Mouse (Mus musculus) cerebellum, postnatal 36 days (tissue): ENCODE results near the gene Slc22a23.
A peak's percentile ranks its signal among the peaks of the same experiment; 100 is the strongest.

Experiments
- DNase-seq, 2 experiments: peaks; one replicate each; pipeline ENCODE4 v3.0.0; 2021 to 2022; ENCODE audit warnings: mixed read lengths in 2 of 2

Slc22a23 gene

DNA sequence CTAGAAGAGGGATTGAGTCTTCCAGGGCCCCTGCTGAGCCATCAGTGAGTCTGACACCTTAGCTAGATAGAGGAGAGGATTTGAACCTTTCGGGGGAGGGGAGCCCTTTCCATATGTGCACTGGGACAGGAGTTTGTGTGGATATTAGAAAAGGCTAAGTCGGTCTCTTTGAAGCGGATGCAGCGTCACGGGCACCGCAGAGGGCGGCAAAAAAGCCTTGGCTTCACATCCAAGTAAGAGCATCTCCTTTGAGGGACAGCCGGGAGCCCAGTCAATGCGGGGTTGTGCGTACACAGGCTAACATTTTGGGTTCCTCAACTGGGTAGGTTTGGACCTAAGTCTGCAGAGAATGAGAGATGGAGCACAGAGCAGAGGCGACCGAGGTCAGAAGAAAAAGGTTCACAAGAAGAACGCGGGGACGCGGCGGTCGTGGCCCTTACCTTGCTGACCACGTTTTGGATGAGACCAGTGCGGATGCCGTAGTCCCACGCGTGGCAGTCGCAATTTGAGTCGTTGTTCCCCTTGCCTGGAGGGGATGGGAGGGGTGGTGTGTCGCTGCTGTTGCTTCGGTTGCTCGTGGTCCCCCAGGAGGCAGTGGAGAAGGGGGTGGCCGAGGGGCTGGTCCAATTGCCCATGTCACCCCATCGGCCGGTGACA lies 1.1 kb downstream of the Slc22a23 start:
- DNase-seq: peak; percentile 32 to 56

DNA sequence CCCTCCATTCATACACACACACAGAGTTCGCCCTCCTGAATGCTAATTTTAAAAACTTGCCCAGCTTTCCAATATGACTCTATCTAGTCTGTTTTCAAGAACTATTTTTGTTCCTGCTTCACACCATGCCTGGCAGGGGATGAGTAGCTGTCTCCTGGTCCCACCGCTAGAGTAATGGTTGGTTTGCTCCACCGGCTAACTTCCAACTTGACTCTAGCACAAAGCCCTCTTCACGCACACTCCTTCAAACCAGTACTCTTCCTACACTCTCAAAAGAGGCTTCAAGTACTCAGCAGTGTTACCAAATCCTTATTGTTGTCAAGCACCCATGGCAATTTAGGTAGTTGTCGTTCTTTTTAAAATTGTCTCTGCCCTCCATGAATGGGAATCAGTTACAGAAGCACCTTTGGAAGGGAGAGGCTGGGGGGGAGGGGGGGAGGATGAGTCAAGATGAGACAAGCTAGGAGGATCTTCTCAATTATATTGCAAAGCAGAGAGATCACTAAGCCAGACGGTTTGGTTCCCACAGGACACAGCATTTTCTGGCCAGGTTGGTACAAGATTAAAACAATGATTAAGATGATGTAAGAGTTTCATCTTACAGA lies 2.6 kb downstream of the Slc22a23 start:
- DNase-seq: no peak

DNA sequence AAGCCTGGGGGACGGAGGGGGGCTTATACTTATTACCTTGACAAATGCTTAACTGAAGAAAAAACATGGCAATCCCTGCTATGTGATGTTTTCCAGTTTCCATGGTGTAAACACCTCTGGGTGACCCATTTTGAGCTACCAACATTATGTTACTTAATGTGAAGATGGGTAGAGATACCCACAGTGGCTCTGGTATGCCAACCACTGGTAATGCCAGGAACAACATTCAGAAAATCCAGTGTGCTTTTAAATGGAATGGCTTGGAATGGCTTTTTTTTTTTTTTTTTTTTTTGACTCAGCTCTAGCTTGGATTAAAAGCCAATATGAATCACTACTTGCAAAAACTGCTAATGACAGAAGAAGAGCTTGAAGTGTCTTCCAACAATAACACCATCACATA lies 8.1 kb downstream of the Slc22a23 start:
- DNase-seq: no peak

DNA sequence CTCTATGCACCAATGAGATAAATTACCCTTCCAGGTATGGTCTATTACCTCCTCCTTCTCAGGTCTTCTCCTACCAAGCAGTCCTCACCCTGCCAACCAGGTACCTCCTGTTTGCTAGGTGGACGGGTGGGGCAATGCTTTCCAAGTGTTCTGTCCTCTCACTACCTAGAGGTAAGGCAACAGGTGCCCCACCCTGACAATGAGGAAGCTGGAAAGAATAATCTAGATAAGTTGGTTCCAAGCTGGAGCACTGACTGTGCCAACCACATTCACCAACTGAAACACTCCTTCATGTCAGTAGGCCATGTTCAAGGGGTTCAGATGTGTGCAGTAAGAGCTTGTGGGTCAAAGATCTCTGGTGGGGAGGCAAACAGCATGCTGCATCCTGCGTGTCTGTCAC lies 10.1 kb downstream of the Slc22a23 start:
- no peak for DNase-seq

DNA sequence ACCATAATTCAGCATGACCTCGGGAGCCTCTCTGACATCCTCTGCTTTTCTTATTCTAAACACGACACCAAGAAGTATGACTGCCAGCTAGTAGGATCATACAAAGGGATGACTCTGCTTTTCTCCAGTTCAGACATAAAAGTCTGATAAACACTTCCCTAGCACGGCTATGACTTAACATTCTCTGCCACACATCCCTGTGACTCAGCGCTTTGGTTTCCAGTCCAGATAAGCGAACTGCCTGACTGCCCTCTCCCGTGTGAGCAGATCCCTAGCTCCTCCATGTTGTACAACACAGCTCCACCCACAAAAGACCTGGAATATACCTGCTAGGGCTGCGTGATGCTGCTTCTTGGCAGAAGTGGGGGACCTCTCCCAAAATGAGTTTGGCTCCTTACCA lies 12.2 kb downstream of the Slc22a23 start:
- no peak for DNase-seq

DNA sequence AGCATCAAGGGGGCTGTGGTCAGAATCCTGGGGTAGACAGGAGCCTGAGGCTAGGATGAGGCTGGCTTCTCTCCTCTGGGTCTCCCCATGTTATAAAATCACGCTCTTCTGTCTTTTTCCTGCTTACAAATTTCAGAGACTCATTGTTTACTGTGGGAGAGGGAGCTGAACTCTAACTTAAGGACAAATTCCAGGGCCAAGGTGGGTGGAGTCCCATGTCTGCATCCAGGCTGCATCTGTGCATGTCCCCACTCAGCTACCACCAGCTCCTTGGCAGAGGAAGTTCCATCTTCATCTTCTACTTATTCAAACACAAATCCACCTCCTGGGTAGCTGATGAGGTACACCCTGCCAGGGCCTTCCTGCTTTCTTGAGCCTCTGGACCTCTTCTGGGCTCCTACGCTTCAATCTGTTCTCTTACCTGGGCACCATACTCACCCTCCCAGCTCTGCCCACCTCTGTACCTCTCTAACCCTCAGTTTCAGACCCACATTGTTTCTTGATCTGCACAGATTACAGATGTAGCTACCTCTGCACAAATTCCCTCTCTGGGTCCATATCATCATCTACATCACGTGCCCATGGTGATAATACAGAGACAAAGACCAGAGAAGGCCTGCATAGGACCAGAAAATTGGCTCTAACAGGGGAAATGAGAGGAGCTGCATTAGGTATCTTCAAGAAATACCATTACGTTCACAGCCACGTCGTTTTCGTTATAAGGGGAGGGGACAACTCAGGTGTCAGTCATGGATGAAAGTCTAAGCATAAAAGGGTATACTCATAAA lies 13.4 kb downstream of the Slc22a23 start:
- DNase-seq: no peak

DNA sequence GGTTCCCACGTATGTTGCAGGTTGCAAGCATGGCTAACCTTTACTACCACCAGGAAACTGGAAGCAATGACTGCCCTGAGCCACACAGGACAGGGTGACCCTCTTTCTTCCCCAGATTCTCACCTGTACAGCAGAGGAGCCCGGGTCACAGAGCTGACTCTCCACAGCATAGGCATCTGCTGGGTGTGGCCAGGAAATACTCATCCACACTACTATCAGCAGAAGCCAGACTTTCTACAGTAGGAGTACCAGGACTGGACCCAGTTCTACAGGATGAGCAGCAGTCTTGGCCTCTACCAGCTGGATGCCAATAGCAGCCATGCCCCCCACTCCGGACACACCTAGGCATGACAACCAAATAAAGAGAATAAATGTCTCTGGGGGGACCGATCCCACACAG lies 15.4 kb downstream of the Slc22a23 start:
- no peak for DNase-seq

DNA sequence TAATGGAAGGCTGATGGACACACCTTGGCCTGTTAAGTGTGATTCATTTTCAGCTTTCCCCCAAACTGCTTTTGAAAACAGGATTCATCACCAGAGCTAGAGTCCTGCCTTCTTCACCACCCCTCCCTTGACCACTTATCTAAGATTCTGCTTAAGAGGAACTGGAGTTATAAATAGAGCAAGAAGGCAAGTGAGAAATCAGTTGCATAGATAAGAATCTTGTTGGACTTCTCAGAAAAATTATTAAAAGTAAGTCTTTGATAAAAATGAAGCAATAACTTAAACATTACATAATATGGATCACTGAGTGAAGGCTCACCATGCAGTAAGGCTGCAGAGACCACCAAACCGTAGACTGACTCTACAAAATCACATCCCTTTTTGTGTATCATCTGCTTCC lies 18.0 kb downstream of the Slc22a23 start:
- DNase-seq: no peak

DNA sequence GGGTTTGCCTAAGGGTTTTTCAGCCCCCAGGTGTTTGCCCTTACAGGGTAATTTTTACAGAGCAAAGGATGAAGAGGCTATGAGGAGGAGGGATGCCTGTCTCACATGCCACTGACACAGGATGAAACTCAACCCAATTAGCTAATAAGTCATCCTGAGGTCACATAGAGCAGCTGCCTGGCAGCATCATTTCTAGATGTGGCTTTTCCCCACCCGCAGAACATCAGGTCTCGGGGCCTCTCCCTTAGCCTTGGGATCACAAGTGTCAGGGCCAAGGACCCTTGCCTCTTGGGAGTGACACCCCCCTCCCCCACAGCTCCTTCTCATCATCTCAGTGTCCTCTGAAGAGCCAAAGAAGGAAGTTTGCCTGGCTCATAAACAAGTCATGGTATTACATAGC lies 21.6 kb downstream of the Slc22a23 start:
- no peak for DNase-seq

DNA sequence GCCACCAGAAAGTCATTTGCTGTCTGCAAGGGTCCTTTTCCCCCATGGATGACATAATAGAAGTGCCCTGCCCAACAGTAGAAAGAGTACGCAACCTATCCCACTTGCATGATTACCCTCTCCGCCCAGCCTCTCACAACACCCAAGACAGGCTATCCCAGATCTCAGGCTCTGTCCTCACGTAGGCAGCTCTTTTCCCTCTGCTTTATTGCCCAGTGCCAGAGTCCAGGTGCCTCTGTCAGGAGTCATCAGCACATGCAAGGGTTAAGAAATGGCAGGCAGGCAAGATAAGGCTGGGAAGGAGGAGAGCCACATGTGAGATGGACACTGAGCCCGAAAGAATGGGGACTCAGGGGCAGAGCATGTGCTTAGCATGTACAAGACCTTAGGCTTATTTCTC lies 24.5 kb downstream of the Slc22a23 start:
- no peak for DNase-seq

DNA sequence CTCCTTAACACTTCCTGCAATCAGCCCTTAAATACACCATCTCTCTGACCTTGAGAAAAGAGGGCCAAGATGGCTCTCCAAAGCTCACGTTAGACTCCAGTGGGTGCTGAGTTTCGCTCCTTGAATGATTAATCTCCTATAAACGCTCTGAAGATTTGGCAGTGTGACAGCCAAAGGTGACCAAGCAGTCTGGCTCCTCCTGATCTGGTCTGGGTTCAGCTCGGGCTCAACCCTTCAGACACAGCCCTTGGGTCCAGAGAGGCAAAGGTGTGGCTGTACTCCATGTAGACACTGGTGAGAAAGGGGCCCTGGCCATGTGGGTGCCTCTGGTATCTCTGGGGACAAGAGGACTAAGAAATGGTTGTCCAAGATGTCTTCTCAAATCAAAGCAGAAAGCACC lies 27.9 kb downstream of the Slc22a23 start:
- no peak for DNase-seq

DNA sequence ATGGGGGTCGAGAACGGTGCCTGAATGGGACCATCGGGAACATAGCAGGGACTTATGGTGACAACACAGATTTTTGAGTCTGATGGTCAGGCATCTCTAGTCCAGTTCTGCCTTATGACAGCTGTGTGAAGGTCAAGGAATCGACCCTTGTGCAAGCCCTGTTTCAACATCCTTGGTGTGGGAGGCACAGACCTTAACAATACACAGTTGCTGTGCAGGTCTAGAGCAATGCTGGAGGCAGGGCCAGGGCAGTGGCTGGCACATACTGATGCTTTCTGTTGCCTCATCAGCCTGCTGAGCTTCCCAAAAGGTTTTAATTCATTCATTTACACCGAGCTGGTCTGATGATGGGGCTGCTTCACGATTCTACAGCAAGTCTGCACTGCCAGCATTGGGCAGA lies 28.5 kb downstream of the Slc22a23 start:
- no peak for DNase-seq

DNA sequence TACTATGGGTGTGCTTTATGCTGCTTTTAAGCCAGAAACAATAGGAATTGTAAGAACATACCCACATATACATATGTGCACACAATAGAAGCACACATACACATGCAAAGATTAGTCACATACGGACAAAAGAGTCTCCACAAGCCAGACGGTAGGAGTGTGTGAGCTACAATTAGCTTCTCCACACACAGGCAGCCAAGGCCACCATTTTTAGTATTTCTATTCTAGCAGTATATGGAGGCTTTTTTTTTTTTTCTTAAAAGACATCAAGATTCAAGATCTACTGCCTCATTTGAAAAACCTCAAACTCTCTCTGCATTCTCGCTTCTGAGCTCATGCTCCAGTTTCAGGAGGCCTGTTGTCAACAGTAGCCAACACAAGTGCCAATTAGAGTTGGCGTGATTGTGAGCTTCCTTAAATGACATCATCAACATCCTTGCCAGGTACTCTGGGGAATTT lies 31.9 kb downstream of the Slc22a23 start:
- DNase-seq: peak in 1 of 2 experiments; percentile 25

DNA sequence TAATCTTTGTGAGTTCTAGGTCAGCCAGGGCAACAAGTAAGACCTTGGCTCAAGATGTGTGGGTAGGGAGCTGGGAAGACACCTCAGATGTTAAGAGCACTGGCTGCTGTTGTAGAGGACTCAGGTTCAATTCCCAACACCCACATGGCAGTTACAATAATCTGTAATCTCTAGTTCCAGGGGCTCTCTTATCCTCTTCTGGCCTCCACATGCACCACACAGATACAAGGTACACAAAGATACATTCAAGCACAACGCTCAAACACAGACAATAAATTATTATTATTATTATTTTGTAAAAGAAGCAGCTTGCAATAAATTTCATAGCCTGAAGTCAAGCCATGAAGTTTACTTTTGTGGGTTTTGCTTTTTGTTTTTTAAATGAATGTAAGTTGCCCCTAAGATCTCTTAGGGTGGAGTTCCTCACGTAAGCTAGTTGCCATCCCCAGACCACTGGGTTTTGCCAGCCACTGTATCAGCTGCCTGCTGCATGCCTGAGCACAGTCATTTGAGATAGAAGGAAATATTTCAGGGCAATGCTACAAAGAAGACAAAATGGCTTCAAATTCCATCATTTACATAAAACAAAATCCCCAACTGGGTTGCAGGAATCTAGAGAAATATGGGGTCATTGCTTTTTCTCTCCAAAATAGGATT lies 32.5 kb downstream of the Slc22a23 start:
- DNase-seq: no peak

DNA sequence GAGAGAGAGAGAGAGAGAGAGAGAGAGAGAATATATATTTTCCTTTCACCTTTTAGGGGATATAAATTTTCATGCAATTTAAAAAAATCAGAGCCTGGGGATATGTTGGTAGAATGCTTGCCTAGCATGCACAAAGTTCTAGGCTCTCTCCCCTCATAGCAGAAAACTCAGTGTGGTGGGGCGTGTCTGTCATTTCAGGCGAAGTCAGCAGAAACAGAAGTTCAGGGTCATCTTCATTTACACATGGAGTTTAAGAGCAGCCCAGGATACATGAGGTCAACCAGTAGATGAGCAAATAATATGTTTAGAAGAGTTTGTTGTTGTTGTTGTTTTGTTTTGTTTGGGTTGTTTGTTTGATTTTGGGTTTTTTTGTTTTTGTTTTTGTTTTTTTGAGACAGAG lies 33.4 kb downstream of the Slc22a23 start:
- DNase-seq: no peak

DNA sequence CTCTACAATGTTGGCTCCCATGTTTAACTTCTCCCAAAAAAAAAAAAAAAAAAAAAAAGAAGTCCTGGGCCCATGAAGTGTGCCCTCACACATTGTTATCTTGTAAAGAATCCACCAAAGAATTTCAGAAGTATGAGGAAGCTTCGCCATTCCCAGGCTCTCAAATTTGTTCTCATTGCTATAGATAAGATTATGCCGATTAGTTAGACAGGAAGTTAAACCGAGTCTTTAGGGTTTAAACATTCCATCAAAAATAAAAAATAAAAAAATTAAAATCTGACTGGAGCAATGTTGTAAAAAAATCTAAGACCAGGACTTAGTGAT lies 36.4 kb downstream of the Slc22a23 start:
- no peak for DNase-seq

DNA sequence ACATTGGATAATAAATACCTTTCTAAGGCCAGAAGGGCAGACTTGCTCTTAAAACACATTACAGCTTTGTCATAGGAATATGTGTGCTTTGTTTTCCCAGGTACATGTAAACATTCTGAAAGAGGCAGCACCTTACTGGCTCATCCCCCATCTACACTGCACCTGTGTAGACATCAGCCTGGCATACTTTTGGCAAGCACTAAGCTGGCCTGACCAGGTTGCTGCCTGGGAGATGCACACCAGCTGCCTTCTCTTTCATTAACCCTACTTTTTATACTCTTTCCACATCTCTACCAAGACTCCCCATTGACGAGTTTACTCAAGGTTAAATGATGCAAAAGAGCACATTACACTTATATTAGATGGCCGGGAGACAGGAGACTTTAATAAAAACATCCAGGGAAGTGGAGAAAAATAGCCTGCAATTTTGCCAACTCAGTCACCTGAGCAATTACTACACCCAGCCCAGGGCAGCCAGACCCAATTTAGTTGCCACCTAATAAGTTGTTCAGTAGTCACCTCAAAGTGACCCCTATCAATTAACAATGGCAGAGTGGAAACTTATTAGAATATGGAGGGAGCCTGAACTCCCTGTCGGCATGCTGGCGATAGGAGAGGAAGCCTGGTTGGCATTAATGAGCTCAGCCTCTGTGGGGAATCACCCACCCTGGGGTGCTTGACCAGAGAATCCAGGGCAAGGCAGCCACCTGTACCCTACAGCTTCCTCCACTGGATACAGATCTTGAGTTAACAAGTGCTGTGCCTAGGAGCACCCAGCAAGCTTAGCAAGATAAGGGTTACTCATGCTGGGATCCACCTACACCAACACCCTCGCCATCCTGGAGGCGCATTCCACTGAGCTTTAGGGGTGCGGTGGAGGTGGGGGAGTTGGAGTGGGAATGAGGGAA lies 37.0 kb downstream of the Slc22a23 start:
- DNase-seq: no peak

DNA sequence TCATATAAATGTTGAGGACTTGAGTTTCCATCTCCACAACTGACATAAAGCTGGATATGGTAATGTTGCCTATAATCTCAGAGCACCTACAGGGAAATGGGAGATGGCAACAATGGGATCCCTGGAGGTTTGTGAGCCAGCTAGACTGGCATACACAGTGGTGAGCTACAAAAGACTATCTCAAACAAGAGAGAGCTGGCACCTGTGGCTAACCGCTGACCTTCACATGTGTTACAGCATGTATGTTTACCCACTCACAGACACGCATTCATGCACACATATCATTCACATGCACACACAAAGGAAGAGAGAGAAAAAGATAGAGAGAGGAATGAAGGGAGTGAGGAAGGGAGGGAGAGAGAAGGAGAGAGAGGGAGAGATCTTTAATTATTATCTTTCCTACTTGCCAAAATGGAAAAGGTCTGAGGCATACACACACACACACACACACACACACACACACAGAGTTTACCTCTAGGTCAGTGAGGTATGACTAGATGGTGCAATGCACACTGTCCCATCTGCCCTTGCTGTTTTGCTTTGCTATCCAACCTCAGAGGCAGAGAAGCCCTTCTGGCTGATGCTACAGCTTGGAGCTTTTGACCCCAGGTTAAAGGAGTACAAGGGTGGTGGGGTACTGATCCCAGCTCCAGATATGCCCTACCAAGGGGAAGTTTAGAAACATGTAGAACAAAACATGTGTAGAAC lies 38.9 kb downstream of the Slc22a23 start:
- DNase-seq: no peak

DNA sequence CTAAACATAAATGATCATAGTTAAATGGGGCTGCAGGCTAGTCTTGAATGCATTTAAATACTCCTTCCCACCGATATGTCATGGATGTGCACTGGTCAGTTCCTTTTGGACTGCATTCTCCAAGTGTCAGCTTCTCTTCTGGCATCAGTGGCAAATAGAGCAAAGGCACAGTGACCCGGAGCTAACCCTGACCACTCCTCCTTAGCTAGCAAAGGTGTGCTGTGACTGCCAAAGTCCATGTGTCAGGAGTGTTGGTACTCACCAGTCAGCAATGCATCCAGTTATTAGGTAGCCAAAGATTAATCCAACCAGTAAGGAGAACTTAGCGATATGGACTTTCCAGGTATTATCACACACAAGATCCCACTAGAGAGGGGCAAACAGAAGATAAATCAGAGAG lies 40.1 kb downstream of the Slc22a23 start:
- DNase-seq: no peak

DNA sequence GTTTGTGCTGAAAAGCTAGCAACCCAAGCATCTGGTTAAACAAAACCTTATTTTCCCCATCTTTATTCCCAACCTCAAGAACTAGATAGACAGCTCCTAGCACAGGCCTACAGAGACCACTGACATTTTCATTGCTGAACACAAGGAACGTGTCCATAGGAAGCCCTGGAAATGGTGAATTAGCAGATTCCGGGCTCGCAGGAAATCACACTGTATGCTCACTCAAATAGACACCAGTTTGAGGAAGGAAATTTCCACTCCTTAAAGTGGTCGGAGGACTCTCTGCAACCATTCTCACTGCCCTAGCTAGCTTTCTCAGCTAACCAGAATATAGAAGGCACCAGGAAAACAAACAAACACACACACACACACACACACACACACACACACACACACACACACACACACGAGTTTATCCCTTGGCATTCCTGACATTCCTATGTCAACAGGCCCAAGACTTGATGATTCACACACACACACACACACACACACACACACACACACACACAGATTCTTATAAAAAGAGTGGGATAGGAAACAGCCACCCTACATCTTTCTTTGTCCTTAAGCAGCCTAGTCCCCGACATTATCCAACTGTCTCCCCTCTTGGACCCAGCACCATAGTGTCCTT lies 41.5 kb downstream of the Slc22a23 start:
- DNase-seq: no peak

DNA sequence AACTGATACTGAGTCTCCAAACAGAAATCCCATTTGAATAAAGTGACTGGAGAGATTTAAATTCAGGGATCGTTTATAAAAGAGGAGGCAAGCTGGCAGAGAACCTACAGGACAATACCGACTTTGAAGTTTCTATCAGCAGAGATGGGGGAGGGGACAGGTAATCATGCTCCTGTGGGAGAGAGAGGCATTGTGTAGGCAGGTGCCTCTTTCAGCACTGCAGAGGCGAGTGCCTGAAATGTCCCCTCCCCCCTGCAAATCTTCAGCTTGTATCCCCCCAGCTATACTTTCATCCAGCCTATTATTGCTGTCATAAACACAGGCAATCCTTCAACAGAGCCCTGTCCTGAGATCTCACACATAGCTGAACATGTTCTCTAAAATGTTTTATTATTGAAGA lies 43.4 kb downstream of the Slc22a23 start:
- no peak for DNase-seq
